Mouse (Mus musculus): ENCODE data around the gene Mup2.
"Not testable (repeated sequence)": the region's sequence is repeated elsewhere in the genome, so short reads cannot be mapped to it uniquely, and the experiment has no call there.

Mup2 gene

DNA sequence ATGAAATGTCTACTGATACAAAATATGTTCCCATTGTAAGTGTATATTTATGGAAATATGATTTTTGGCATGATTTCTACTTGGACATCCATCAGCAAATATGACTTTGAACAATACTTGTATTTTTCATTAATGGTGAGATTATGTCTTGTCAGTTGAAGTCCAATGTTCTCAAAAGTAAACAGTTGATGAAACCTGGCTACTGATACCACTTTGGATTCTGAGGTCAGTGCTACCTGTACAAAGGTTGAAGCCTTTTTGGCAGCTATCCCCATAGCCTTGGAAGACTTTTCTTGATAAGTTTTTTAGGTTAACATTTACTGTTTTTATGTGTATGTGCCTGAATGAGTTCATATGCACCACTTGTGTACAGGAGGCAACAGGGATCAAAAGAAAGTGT lies at the start of gene Mup2:
Mup2 (minus strand) TSS at position 101 of the 400 bp plus-strand sequence.
- not testable (repeated sequence) for DNase-seq (ENCODE audit: low spot score)

All from ovary, postnatal 10 days (tissue).